Mouse (Mus musculus): ENCODE results near the gene Cacfd1.

Gene Cacfd1

GRCm38 (mm10) chr2:27070247-27070813, 60.6 kb downstream of the Cacfd1 start:
- DNase-seq (ENCODE audit: low read depth, low spot score): peak; percentile 52

Data from brain, adult 2 months (tissue).